Mouse (Mus musculus): ENCODE results near the gene Tmem254c. TPM values are rescaled to one million over a fixed set of nuclear protein-coding genes. Genes with fewer than 3 reads are reported as not detected.
"Not testable (repeated sequence)": the region's sequence is repeated elsewhere in the genome, so short reads cannot be mapped to it uniquely, and the experiment has no call there.

The Tmem254c gene
- 7.8 and 10.3 TPM in 2 replicates for total RNA-seq (2012; rRNA removed)
- total RNA-seq (2014; rRNA removed): 14.1 and 15.2 TPM in 2 replicates
- polyA plus RNA-seq (2012; ENCODE audit: insufficient read length, low read depth): 5.0 and 12.0 TPM in 2 replicates

DNA sequence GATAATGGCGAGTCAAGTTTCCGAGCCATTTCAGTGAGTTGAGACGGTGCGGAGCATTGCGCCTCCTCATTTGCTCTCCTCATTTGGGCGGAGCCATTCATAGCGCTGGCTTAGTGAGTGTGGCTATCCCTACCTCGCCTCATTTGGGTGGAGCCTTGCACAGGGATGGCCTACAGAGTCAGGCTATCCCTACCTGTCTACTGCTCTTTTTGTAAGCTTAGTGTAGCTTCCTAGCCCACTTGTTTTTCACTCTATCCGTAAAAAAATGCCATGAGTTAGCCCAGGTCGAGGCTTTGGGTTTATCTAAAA, at the start of gene Tmem254c:
Tmem254c (minus strand) TSS at position 31 of the 309 bp plus-strand sequence.
- H3K79me2 ChIP-seq (replicated peaks; ENCODE audit: control insufficient read depth, extremely low read depth, insufficient read depth, poor library complexity, severe bottlenecking); DNase-seq (ENCODE audit: extremely low read depth); in situ Hi-C loops (cut with MboI; ENCODE audit: low pct_ligation_motif_present, low pct_unique_long_range_greater_than_20kb, low sequenced_read_pairs); H3K9me3 ChIP-seq (replicated peaks; ENCODE audit: low read length); H3K27ac ChIP-seq (ENCODE audit: insufficient read depth, low read depth); H3K4me2 ChIP-seq (ENCODE audit: insufficient read depth, low read depth, poor library complexity, severe bottlenecking); H3K36me3 ChIP-seq (replicated peaks in 1 of 2; ENCODE audit: control insufficient read depth in 1 of 2, insufficient read depth in 1 of 2, low read length in 1 of 2); H3K9ac ChIP-seq (ENCODE audit: insufficient read depth, low read depth); H3K4me1 ChIP-seq (ENCODE audit: control insufficient read depth in 1 of 2, insufficient read depth in 2 of 2); dilution Hi-C loops (cut with MboI; ENCODE audit: extremely low pct_ligation_motif_present, extremely low pct_unique_long_range_greater_than_20kb, low sequenced_read_pairs); H3K27me3 ChIP-seq (replicated peaks); H3K4me3 ChIP-seq (replicated peaks in 1 of 3; ENCODE audit: low read depth in 2 of 3, low read length in 2 of 3, poor library complexity in 1 of 3): not testable (repeated sequence)

DNA sequence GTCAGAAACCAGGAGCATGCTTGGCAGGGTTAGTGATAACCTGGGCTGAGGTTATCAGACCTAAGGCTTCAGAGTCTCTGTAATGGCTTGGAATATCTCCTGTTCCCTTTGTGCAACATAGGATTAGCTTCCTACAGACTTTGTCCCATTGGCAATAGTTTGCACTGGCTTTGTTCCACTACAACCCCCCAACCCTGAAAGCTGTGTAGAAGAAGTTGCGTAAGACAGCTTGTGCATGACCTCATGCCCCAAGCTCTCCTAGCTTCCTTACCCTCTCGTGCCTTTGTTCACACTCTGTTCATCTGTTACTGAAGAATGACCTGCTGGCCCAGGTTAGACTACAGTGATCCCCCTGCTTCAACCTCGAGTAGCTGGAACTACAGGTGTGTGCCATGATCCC, 30.5 kb upstream of the Tmem254c start:
- H3K27me3 ChIP-seq (replicated peaks); dilution Hi-C loops (cut with MboI; ENCODE audit: extremely low pct_ligation_motif_present, extremely low pct_unique_long_range_greater_than_20kb, low sequenced_read_pairs); H3K9me3 ChIP-seq (replicated peaks; ENCODE audit: low read length); H3K9ac ChIP-seq (ENCODE audit: insufficient read depth, low read depth); H3K79me2 ChIP-seq (replicated peaks; ENCODE audit: control insufficient read depth, extremely low read depth, insufficient read depth, poor library complexity, severe bottlenecking); H3K36me3 ChIP-seq (replicated peaks in 1 of 2; ENCODE audit: control insufficient read depth in 1 of 2, insufficient read depth in 1 of 2, low read length in 1 of 2); H3K4me2 ChIP-seq (ENCODE audit: insufficient read depth, low read depth, poor library complexity, severe bottlenecking); DNase-seq (ENCODE audit: extremely low read depth); in situ Hi-C loops (cut with MboI; ENCODE audit: low pct_ligation_motif_present, low pct_unique_long_range_greater_than_20kb, low sequenced_read_pairs); H3K4me3 ChIP-seq (replicated peaks in 1 of 3; ENCODE audit: low read depth in 2 of 3, low read length in 2 of 3, poor library complexity in 1 of 3); H3K27ac ChIP-seq (ENCODE audit: insufficient read depth, low read depth); H3K4me1 ChIP-seq (ENCODE audit: control insufficient read depth in 1 of 2, insufficient read depth in 2 of 2): not testable (repeated sequence)

DNA sequence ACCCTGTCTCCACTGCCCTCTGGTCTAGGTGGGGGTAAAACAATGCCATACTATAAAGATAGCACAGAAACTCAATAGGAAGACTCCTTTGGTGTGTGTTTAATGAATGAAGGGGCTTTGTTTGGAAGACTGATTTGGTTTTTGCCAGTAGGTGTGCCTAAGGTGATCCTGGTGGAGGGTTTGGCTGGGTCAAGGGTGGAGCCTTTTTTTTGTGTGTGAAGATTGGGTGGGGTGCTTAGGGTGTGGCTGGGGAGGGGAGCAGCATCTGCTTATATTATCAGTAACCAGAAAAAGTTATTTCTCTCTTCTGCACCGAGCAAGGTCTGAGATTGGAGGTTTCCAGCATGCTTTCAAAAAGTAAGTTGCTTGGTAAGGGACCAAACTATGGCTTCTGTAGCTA, 14.8 kb upstream of the Tmem254c start, which contains the start of gene Cphx3:
Cphx3 (plus strand) TSS at position 301 of the 400 bp plus-strand sequence.
- H3K79me2 ChIP-seq (replicated peaks; ENCODE audit: control insufficient read depth, extremely low read depth, insufficient read depth, poor library complexity, severe bottlenecking); H3K4me2 ChIP-seq (ENCODE audit: insufficient read depth, low read depth, poor library complexity, severe bottlenecking); H3K27ac ChIP-seq (ENCODE audit: insufficient read depth, low read depth); H3K36me3 ChIP-seq (replicated peaks in 1 of 2; ENCODE audit: control insufficient read depth in 1 of 2, insufficient read depth in 1 of 2, low read length in 1 of 2); H3K4me1 ChIP-seq (ENCODE audit: control insufficient read depth in 1 of 2, insufficient read depth in 2 of 2); dilution Hi-C loops (cut with MboI; ENCODE audit: extremely low pct_ligation_motif_present, extremely low pct_unique_long_range_greater_than_20kb, low sequenced_read_pairs); H3K9ac ChIP-seq (ENCODE audit: insufficient read depth, low read depth); H3K27me3 ChIP-seq (replicated peaks); DNase-seq (ENCODE audit: extremely low read depth); H3K9me3 ChIP-seq (replicated peaks; ENCODE audit: low read length); in situ Hi-C loops (cut with MboI; ENCODE audit: low pct_ligation_motif_present, low pct_unique_long_range_greater_than_20kb, low sequenced_read_pairs); H3K4me3 ChIP-seq (replicated peaks in 1 of 3; ENCODE audit: low read depth in 2 of 3, low read length in 2 of 3, poor library complexity in 1 of 3): not testable (repeated sequence)

DNA sequence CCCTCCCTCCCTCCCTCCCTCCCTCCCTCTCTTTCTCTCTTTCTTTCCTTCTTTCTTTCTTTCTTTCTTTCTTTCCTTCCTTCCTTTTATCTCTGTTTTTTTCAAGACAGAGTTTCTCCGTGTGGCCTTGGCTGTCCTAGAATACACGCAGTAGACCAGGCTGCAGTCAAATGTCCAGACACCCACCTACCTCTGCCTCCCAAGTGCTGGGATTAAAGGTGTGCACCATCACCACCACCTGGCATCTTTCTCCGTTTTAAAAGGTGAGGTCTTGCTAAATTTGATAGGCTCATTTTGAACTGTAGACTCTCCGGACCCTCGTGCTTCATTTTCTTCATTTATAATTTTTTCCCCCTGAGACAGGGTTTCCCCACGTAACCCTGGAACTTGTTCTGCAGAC, 14.1 kb upstream of the Tmem254c start, which contains the start of gene Cphx2:
Cphx2 (plus strand) TSS at position 301 of the 400 bp plus-strand sequence.
- H3K79me2 ChIP-seq (replicated peaks; ENCODE audit: control insufficient read depth, extremely low read depth, insufficient read depth, poor library complexity, severe bottlenecking); H3K36me3 ChIP-seq (replicated peaks in 1 of 2; ENCODE audit: control insufficient read depth in 1 of 2, insufficient read depth in 1 of 2, low read length in 1 of 2); H3K4me1 ChIP-seq (ENCODE audit: control insufficient read depth in 1 of 2, insufficient read depth in 2 of 2); DNase-seq (ENCODE audit: extremely low read depth); in situ Hi-C loops (cut with MboI; ENCODE audit: low pct_ligation_motif_present, low pct_unique_long_range_greater_than_20kb, low sequenced_read_pairs); dilution Hi-C loops (cut with MboI; ENCODE audit: extremely low pct_ligation_motif_present, extremely low pct_unique_long_range_greater_than_20kb, low sequenced_read_pairs); H3K4me2 ChIP-seq (ENCODE audit: insufficient read depth, low read depth, poor library complexity, severe bottlenecking); H3K27ac ChIP-seq (ENCODE audit: insufficient read depth, low read depth); H3K27me3 ChIP-seq (replicated peaks); H3K9me3 ChIP-seq (replicated peaks; ENCODE audit: low read length); H3K4me3 ChIP-seq (replicated peaks in 1 of 3; ENCODE audit: low read depth in 2 of 3, low read length in 2 of 3, poor library complexity in 1 of 3); H3K9ac ChIP-seq (ENCODE audit: insufficient read depth, low read depth): not testable (repeated sequence)

DNA sequence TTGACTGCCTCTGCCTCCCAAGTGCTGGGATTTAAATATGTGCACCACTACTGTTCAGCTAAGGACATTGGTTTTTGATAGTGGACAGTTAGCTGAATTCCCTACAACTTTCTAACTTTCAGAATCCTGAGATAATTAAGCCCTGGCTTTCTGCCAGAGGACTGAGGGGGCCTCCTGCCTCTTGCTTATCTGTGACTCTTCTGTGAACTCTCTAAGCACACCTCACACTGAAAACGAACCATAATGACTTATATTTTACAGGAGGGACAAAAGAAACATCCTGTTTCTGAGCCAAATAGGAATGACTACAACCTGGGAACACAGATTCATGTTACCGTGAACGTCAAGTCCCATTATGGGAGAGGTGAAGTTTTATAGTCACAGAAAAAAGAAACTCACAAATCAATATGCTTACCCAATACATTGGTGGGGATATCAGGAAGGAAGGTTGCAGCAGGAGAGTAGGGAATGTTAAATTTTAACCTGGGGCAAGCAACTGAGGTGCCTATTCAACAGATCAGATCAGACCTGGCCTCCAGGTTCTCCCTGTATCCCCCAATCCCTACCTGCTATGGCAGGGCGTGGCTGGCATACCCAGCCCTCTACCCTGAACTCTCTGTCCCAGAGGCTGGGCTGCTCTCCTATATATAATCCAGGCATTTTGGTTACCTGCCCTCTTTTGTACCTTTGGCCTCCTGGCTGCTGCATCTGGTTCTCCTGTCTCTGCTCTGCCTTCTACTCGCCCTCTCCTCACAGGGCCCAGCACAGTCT, 9.7 kb upstream of the Tmem254c start:
- in situ Hi-C loops (cut with MboI; ENCODE audit: low pct_ligation_motif_present, low pct_unique_long_range_greater_than_20kb, low sequenced_read_pairs); H3K4me3 ChIP-seq (replicated peaks in 1 of 3; ENCODE audit: low read depth in 2 of 3, low read length in 2 of 3, poor library complexity in 1 of 3); H3K79me2 ChIP-seq (replicated peaks; ENCODE audit: control insufficient read depth, extremely low read depth, insufficient read depth, poor library complexity, severe bottlenecking); H3K4me1 ChIP-seq (ENCODE audit: control insufficient read depth in 1 of 2, insufficient read depth in 2 of 2); H3K36me3 ChIP-seq (replicated peaks in 1 of 2; ENCODE audit: control insufficient read depth in 1 of 2, insufficient read depth in 1 of 2, low read length in 1 of 2); H3K27ac ChIP-seq (ENCODE audit: insufficient read depth, low read depth); H3K4me2 ChIP-seq (ENCODE audit: insufficient read depth, low read depth, poor library complexity, severe bottlenecking); DNase-seq (ENCODE audit: extremely low read depth); H3K9ac ChIP-seq (ENCODE audit: insufficient read depth, low read depth); H3K27me3 ChIP-seq (replicated peaks); H3K9me3 ChIP-seq (replicated peaks; ENCODE audit: low read length); dilution Hi-C loops (cut with MboI; ENCODE audit: extremely low pct_ligation_motif_present, extremely low pct_unique_long_range_greater_than_20kb, low sequenced_read_pairs): not testable (repeated sequence)

DNA sequence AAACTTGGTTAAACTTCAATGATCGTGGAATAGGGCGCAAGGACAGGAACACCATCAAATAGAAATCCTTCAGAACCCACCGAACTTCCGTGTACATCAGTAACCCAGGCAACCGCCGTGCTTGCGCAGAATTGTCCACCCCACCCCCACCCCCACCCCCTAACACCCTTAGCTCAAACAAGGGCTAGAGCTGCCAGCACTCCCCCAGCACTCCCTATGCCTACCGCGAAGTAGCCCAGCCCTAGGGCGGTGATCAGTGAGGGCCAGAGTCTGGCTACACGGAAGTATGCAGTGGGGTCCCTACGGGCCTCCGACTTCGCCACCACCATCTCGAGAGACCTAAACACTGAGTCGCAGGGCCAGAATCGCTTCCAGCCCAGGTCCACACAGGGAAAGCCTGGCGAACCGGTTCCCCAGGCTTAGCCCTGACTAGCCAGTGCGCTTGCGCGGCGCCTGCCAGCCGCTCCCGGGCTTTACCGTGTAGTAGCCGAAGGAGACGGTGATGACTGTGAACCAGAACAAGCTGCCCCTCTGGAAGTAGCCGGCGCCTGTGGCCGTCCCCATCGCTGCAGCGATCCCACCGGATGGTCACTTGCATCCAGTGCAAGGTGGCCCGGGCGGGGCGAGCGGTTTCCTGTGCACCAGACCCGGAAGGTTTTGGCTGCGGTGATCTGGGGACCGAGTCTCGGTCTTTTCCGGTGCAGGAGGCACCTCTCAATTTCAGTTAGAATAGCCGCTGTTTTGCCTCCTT, 406 bp downstream of the Tmem254c start:
- H3K27ac ChIP-seq (ENCODE audit: insufficient read depth, low read depth); H3K79me2 ChIP-seq (replicated peaks; ENCODE audit: control insufficient read depth, extremely low read depth, insufficient read depth, poor library complexity, severe bottlenecking); DNase-seq (ENCODE audit: extremely low read depth); H3K4me3 ChIP-seq (replicated peaks in 1 of 3; ENCODE audit: low read depth in 2 of 3, low read length in 2 of 3, poor library complexity in 1 of 3); dilution Hi-C loops (cut with MboI; ENCODE audit: extremely low pct_ligation_motif_present, extremely low pct_unique_long_range_greater_than_20kb, low sequenced_read_pairs); in situ Hi-C loops (cut with MboI; ENCODE audit: low pct_ligation_motif_present, low pct_unique_long_range_greater_than_20kb, low sequenced_read_pairs); H3K9ac ChIP-seq (ENCODE audit: insufficient read depth, low read depth); H3K27me3 ChIP-seq (replicated peaks); H3K9me3 ChIP-seq (replicated peaks; ENCODE audit: low read length); H3K4me1 ChIP-seq (ENCODE audit: control insufficient read depth in 1 of 2, insufficient read depth in 2 of 2); H3K36me3 ChIP-seq (replicated peaks in 1 of 2; ENCODE audit: control insufficient read depth in 1 of 2, insufficient read depth in 1 of 2, low read length in 1 of 2); H3K4me2 ChIP-seq (ENCODE audit: insufficient read depth, low read depth, poor library complexity, severe bottlenecking): not testable (repeated sequence)
